Mouse (Mus musculus): ENCODE measurements around the gene Minos1. TPM values are rescaled to one million over a fixed set of nuclear protein-coding genes. Genes with fewer than 3 reads are reported as not detected.

The Minos1 gene
- polyA plus RNA-seq, 1 experiment from 2014 or later = 444 TPM

GRCm38 (mm10) chr4:139136011-139136410 is 5.1 kb upstream of the Minos1 start:
- no peaks in the 10 kb centered on the region for H3K27me3 ChIP-seq (replicated peaks; ENCODE audit: low read depth, poor library complexity, severe bottlenecking)
- no peak for DNase-seq (ENCODE audit: low spot score)
- WGBS = 82% methylated on average over 2 of the region's 2 CpGs
- H3K27ac ChIP-seq (replicated peaks) = no peak overlapping the region
- H3K4me3 ChIP-seq = no peak overlapping the region
- H3K4me1 ChIP-seq = peaks cover 4% of the 10 kb centered on the region
- H3K9me3 ChIP-seq = no peaks in the 10 kb centered on the region
- no peaks in the 10 kb centered on the region for H3K36me3 ChIP-seq (replicated peaks)

GRCm38 (mm10) chr4:139133109-139133508 is 2.2 kb upstream of the Minos1 start:
- DNase-seq (ENCODE audit: low spot score) = no peak
- Histone ChIP-seq H3K9me3 (no peaks in the 10 kb centered on the region), H3K27ac (replicated peaks) (no peak overlapping the region), H3K27me3 (replicated peaks; ENCODE audit: low read depth, poor library complexity, severe bottlenecking) (no peaks in the 10 kb centered on the region), H3K4me1 (peaks cover 28% of the 10 kb centered on the region), H3K4me3 (no peak overlapping the region), H3K36me3 (replicated peaks) (no peaks in the 10 kb centered on the region)
- 80% methylated on average over 5 of the region's 5 CpGs for WGBS

GRCm38 (mm10) chr4:139131858-139132672 is 1.2 kb upstream of the Minos1 start:
- DNase-seq (ENCODE audit: low spot score) = no peak
- H3K27me3 ChIP-seq (replicated peaks; ENCODE audit: low read depth, poor library complexity, severe bottlenecking) = no peaks in the 10 kb centered on the region
- 86% methylated on average over 14 of the region's 14 CpGs for WGBS
- 0 out of 2 replicates have a peak overlapping the region, but pooled peaks have one; percentile 21 for H3K4me3 ChIP-seq
- H3K9me3 ChIP-seq = peaks cover under 1% of the 10 kb centered on the region; the same call in 1 of the 2 replicates
- H3K36me3 ChIP-seq (replicated peaks) = peaks cover 5% of the 10 kb centered on the region
- H3K27ac ChIP-seq (replicated peaks) = no peak overlapping the region; the same call in 1 of the 2 replicates
- H3K4me1 ChIP-seq = peaks cover 28% of the 10 kb centered on the region

- WGBS = 3% methylated on average over 57 of the region's 57 CpGs
- Histone ChIP-seq H3K4me3 (peak overlapping the region; percentile 76), H3K27me3 (replicated peaks; ENCODE audit: low read depth, poor library complexity, severe bottlenecking) (no peaks in the 10 kb centered on the region), H3K4me1 (peaks cover 28% of the 10 kb centered on the region), H3K36me3 (replicated peaks) (peaks cover 13% of the 10 kb centered on the region), H3K9me3 (peaks cover 6% of the 10 kb centered on the region; the same call in 1 of the 2 replicates), H3K27ac (replicated peaks) (peak overlapping the region; percentile 90)
- peak; percentile 65 for DNase-seq (ENCODE audit: low spot score)
Measured at GRCm38 (mm10) chr4:139129806-139130700, 860 bp downstream of the Minos1 start.

- peaks cover 24% of the 10 kb centered on the region for H3K4me1 ChIP-seq
- peaks cover 24% of the 10 kb centered on the region for H3K36me3 ChIP-seq (replicated peaks)
- H3K4me3 ChIP-seq = no peak overlapping the region
- 91% methylated on average over 3 of the region's 3 CpGs for WGBS
- no peaks in the 10 kb centered on the region for H3K27me3 ChIP-seq (replicated peaks; ENCODE audit: low read depth, poor library complexity, severe bottlenecking)
- DNase-seq (ENCODE audit: low spot score) = no peak
- H3K27ac ChIP-seq (replicated peaks) = no peak overlapping the region
- H3K9me3 ChIP-seq = peaks cover 11% of the 10 kb centered on the region; the same call in 1 of the 2 replicates
Measured at GRCm38 (mm10) chr4:139126475-139126874, 4.4 kb downstream of the Minos1 start.

GRCm38 (mm10) chr4:139124940-139125339 is 6.0 kb downstream of the Minos1 start:
- Histone ChIP-seq H3K27me3 (replicated peaks; ENCODE audit: low read depth, poor library complexity, severe bottlenecking) (no peaks in the 10 kb centered on the region), H3K27ac (replicated peaks) (no peak overlapping the region), H3K4me1 (peaks cover 26% of the 10 kb centered on the region), H3K36me3 (replicated peaks) (peaks cover 24% of the 10 kb centered on the region), H3K4me3 (no peak overlapping the region), H3K9me3 (peaks cover 11% of the 10 kb centered on the region; the same call in 1 of the 2 replicates)
- 91% methylated on average over 6 of the region's 6 CpGs for WGBS
- DNase-seq (ENCODE audit: low spot score) = no peak

GRCm38 (mm10) chr4:139122557-139122956 is 8.4 kb downstream of the Minos1 start:
- H3K4me3 ChIP-seq = no peak overlapping the region
- peaks cover 11% of the 10 kb centered on the region; the same call in 1 of the 2 replicates for H3K9me3 ChIP-seq
- DNase-seq (ENCODE audit: low spot score) = no peak
- H3K36me3 ChIP-seq (replicated peaks) = peaks cover 24% of the 10 kb centered on the region
- no peaks in the 10 kb centered on the region for H3K27me3 ChIP-seq (replicated peaks; ENCODE audit: low read depth, poor library complexity, severe bottlenecking)
- H3K27ac ChIP-seq (replicated peaks) = no peak overlapping the region
- 93% methylated on average over 4 of the region's 4 CpGs for WGBS
- peaks cover 12% of the 10 kb centered on the region for H3K4me1 ChIP-seq

- Histone ChIP-seq H3K27ac (replicated peaks) (no peak overlapping the region), H3K4me3 (no peak overlapping the region), H3K9me3 (0 out of 2 replicates have a peak, but pooled peaks cover 5% of the 10 kb centered on the region), H3K4me1 (peaks cover 12% of the 10 kb centered on the region), H3K36me3 (replicated peaks) (0 out of 2 replicates have a peak, but pooled peaks cover 11% of the 10 kb centered on the region), H3K27me3 (replicated peaks; ENCODE audit: low read depth, poor library complexity, severe bottlenecking) (no peaks in the 10 kb centered on the region)
- 70% methylated on average over 7 of the region's 7 CpGs for WGBS
- no peak for DNase-seq (ENCODE audit: low spot score)
Measured at GRCm38 (mm10) chr4:139120998-139121397, 9.9 kb downstream of the Minos1 start.

GRCm38 (mm10) chr4:139120281-139120814 is 10.6 kb downstream of the Minos1 start:
- WGBS = 88% methylated on average over 4 of the region's 4 CpGs
- DNase-seq (ENCODE audit: low spot score) = no peak

GRCm38 (mm10) chr4:139116356-139117063 is 14.4 kb downstream of the Minos1 start:
- H3K36me3 ChIP-seq (replicated peaks) = 0 out of 2 replicates have a peak, but pooled peaks cover 6% of the 10 kb centered on the region
- H3K27ac ChIP-seq (replicated peaks) = no peak overlapping the region
- peaks cover 32% of the 10 kb centered on the region for H3K4me1 ChIP-seq
- no peak for DNase-seq (ENCODE audit: low spot score)
- no peak overlapping the region for H3K4me3 ChIP-seq
- no peaks in the 10 kb centered on the region for H3K9me3 ChIP-seq
- WGBS = 85% methylated on average over 3 of the region's 3 CpGs
- no peaks in the 10 kb centered on the region for H3K27me3 ChIP-seq (replicated peaks; ENCODE audit: low read depth, poor library complexity, severe bottlenecking)

More at GRCm38 (mm10) chr4:139120281-139120814, 10.6 kb downstream of the Minos1 start:
- 0 out of 2 replicates have a peak, but pooled peaks cover 11% of the 10 kb centered on the region for H3K36me3 ChIP-seq (replicated peaks)
- H3K9me3 ChIP-seq = 0 out of 2 replicates have a peak, but pooled peaks cover 5% of the 10 kb centered on the region
- H3K4me1 ChIP-seq = peaks cover 12% of the 10 kb centered on the region
- H3K27ac ChIP-seq (replicated peaks) = no peak overlapping the region
- H3K27me3 ChIP-seq (replicated peaks; ENCODE audit: low read depth, poor library complexity, severe bottlenecking) = no peaks in the 10 kb centered on the region
- H3K4me3 ChIP-seq = no peak overlapping the region

- WGBS = 88% methylated on average over 5 of the region's 5 CpGs
- no peak overlapping the region for H3K27ac ChIP-seq (replicated peaks)
- H3K4me3 ChIP-seq = no peak overlapping the region
- 0 out of 2 replicates have a peak, but pooled peaks cover 6% of the 10 kb centered on the region for H3K36me3 ChIP-seq (replicated peaks)
- no peaks in the 10 kb centered on the region for H3K9me3 ChIP-seq
- no peak for DNase-seq (ENCODE audit: low spot score)
- no peaks in the 10 kb centered on the region for H3K27me3 ChIP-seq (replicated peaks; ENCODE audit: low read depth, poor library complexity, severe bottlenecking)
- peaks cover 35% of the 10 kb centered on the region for H3K4me1 ChIP-seq
Measured at GRCm38 (mm10) chr4:139115721-139116120, 15.2 kb downstream of the Minos1 start.

Data from embryonic facial prominence, embryonic 10.5 days (tissue).